Mouse (Mus musculus): ENCODE data around the gene Lamp2.

- TF ChIP-seq CTCF (IDR thresholded peaks at IDR 0.05; ENCODE audit: insufficient read depth, low read depth, low read length) (no peak), POLR2A (IDR thresholded peaks at IDR 0.05; ENCODE audit: insufficient read depth, low read depth, low read length) (no peak)
Observed at GRCm38 (mm10) chrX:38450476-38450875, 5.8 kb downstream of the Lamp2 start.
